Mouse (Mus musculus): ENCODE measurements around the gene Radil.

DNA sequence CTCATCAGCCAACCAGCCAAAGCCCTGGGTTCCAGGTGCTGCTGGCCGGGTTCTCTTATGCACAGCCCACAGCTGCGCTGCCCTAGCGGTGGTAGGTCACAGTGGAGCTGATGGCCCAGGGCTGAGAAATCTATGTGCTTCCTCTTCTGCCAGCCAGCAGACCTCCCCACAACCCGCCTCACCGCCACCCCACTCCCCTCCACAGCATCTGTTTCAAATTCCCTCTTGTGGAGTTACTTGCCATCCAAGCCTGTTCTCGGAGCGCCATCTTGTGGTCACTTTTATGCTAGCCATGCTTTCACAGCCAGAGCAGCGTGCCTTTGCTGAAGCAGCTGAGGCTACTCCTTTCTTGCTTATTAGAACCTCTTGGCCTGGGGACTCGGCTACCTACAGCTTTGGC is 102.8 kb downstream of the Radil start:
- no peak for TF ChIP-seq POLR2A (IDR thresholded peaks at IDR 0.05; ENCODE audit: borderline replicate concordance, insufficient read depth, low read length)
- peak; percentile 96 for TF ChIP-seq CTCF (IDR thresholded peaks at IDR 0.05; ENCODE audit: borderline replicate concordance, insufficient read depth, low read depth, low read length)
